In genomic region chr16:23100613-23101012, GRCm38 (mm10) we compare ENCODE assay signal across 10 mouse cellular contexts. TPM values are rescaled to one million over a fixed set of nuclear protein-coding genes. Genes with fewer than 3 reads are reported as not detected.
DNase-seq lines count a peak whose midpoint lies in the region; ATAC-seq and TF ChIP-seq lines count a peak whose summit lies in the region.
"Had no signal": no experiment of that assay in that cellular context is flagged by ENCODE, and none has a peak within 500 bp of the region (broad histone marks: within the 10 kb centered on the region; RNA-seq: fewer than 3 reads in every experiment).

No protein-coding gene starts in this region.

- no peak for TF ChIP-seq CTCF in thymus, adult 2 months (IDR thresholded peaks at IDR 0.05; ENCODE audit: borderline replicate concordance, control insufficient read depth, extremely low read depth, insufficient read depth, low read length, poor library complexity)

- H3K4me2 ChIP-seq in heart, embryonic 11.5 days = peak overlapping the region; percentile 80
- peak overlapping the region; percentile 53 for H3K4me2 ChIP-seq in embryonic facial prominence, embryonic 12.5 days (replicated peaks)
- H3K4me2 ChIP-seq in intestine, embryonic 15.5 days (replicated peaks) = peak overlapping the region; percentile 72
- H3K4me2 ChIP-seq in midbrain, embryonic 14.5 days (ENCODE audit: low read length) = peak overlapping the region; percentile 60

- peak; percentile 44; the same call in 1 of the 2 replicates for ATAC-seq in heart, embryonic 11.5 days (replicated peaks; ENCODE audit: insufficient number of reproducible peaks, low FRiP score, low TSS enrichment)
- ATAC-seq in embryonic facial prominence, embryonic 12.5 days (ENCODE audit: insufficient number of reproducible peaks, insufficient read depth, low FRiP score, low TSS enrichment) = no peak
- peak; percentile 21 for ATAC-seq in intestine, embryonic 15.5 days
- no peak for ATAC-seq in midbrain, embryonic 14.5 days (ENCODE audit: low FRiP score, low TSS enrichment)

- H3K9ac ChIP-seq in heart, embryonic 11.5 days (ENCODE audit: low read depth, low read length) = peak overlapping the region; percentile 63
- H3K9ac ChIP-seq in embryonic facial prominence, embryonic 12.5 days = peak overlapping the region; percentile 43; the same call in 1 of the 2 replicates
- H3K9ac ChIP-seq in intestine, embryonic 15.5 days = peak overlapping the region; percentile 43
- H3K9ac ChIP-seq in midbrain, embryonic 14.5 days (replicated peaks; ENCODE audit: low read length) = peak overlapping the region; percentile 39; the same call in 1 of the 2 replicates

- TF ChIP-seq POLR2A in thymus, adult 2 months (IDR thresholded peaks at IDR 0.05; ENCODE audit: control insufficient read depth, extremely low read depth, insufficient read depth, low read length, poor library complexity) = no peak

- no peak for DNase-seq in heart, adult 8-10 months (ENCODE audit: low spot score)
- no peak for DNase-seq in midbrain, embryonic 14.5 days
- no peak for DNase-seq in right cerebral cortex, adult 18-20 months
- DNase-seq in thymus, adult 2 months = no peak
- no peak for DNase-seq in kidney, adult 8-10 months
- DNase-seq: layer of hippocampus, postnatal 36 days; right cerebral cortex, postnatal 4 days had no signal

- H3K36me3 ChIP-seq in heart, embryonic 11.5 days (ENCODE audit: control insufficient read depth, insufficient read depth, low read length) = no peaks in the 10 kb centered on the region
- H3K36me3 ChIP-seq in embryonic facial prominence, embryonic 12.5 days = no peaks in the 10 kb centered on the region
- no peaks in the 10 kb centered on the region for H3K36me3 ChIP-seq in intestine, embryonic 15.5 days
- no peaks in the 10 kb centered on the region for H3K36me3 ChIP-seq in midbrain, embryonic 14.5 days (ENCODE audit: control insufficient read depth, insufficient read depth, low read length)
- no peaks in the 10 kb centered on the region for H3K36me3 ChIP-seq in thymus, adult 2 months (ENCODE audit: control insufficient read depth, insufficient read depth, low read length)

- no peaks in the 10 kb centered on the region for H3K27me3 ChIP-seq in heart, embryonic 11.5 days (ENCODE audit: control insufficient read depth, insufficient read depth, low read length)
- 0 out of 2 replicates have a peak, but pooled peaks cover 6% of the 10 kb centered on the region for H3K27me3 ChIP-seq in embryonic facial prominence, embryonic 12.5 days
- H3K27me3 ChIP-seq in intestine, embryonic 15.5 days (replicated peaks) = no peaks in the 10 kb centered on the region
- no peaks in the 10 kb centered on the region for H3K27me3 ChIP-seq in midbrain, embryonic 14.5 days (ENCODE audit: control insufficient read depth, insufficient read depth, low read length)
- no peaks in the 10 kb centered on the region for H3K27me3 ChIP-seq in thymus, adult 2 months (ENCODE audit: control insufficient read depth, insufficient read depth, low read length)

- 7% methylated on average over 10 of the region's 10 CpGs for WGBS in heart, embryonic 11.5 days (ENCODE audit: insufficient replicate concordance)
- 9% methylated on average over 10 of the region's 10 CpGs for WGBS in embryonic facial prominence, embryonic 12.5 days
- WGBS in intestine, embryonic 15.5 days = 23% methylated on average over 10 of the region's 10 CpGs
- 13% methylated on average over 10 of the region's 10 CpGs for WGBS in midbrain, embryonic 14.5 days
- WGBS in thymus, adult 2 months = 62% methylated on average over 10 of the region's 10 CpGs

- H3K4me3 ChIP-seq in heart, embryonic 11.5 days (ENCODE audit: low read depth, low read length) = peak overlapping the region; percentile 43
- H3K4me3 ChIP-seq in embryonic facial prominence, embryonic 12.5 days = peak overlapping the region; percentile 34
- peak overlapping the region; percentile 33 for H3K4me3 ChIP-seq in intestine, embryonic 15.5 days (replicated peaks)
- H3K4me3 ChIP-seq in midbrain, embryonic 14.5 days (replicated peaks; ENCODE audit: low read depth, low read length) = peak overlapping the region; percentile 29; the same call in 1 of the 2 replicates
- no peak overlapping the region for H3K4me3 ChIP-seq in thymus, adult 2 months (ENCODE audit: control insufficient read depth, insufficient read depth, low read length)

- H3K4me1 ChIP-seq in heart, embryonic 11.5 days (ENCODE audit: control insufficient read depth, insufficient read depth, low read length) = peaks cover 14% of the 10 kb centered on the region
- H3K4me1 ChIP-seq in embryonic facial prominence, embryonic 12.5 days = peaks cover 12% of the 10 kb centered on the region
- peaks cover 9% of the 10 kb centered on the region for H3K4me1 ChIP-seq in intestine, embryonic 15.5 days (replicated peaks)
- peaks cover 5% of the 10 kb centered on the region; the same call in 1 of the 2 replicates for H3K4me1 ChIP-seq in midbrain, embryonic 14.5 days (ENCODE audit: control insufficient read depth, insufficient read depth, low read length)
- peaks cover 9% of the 10 kb centered on the region; the same call in 1 of the 2 replicates for H3K4me1 ChIP-seq in thymus, adult 2 months (replicated peaks; ENCODE audit: control insufficient read depth, insufficient read depth, low read length)

- no peaks in the 10 kb centered on the region for H3K9me3 ChIP-seq in heart, embryonic 11.5 days (replicated peaks; ENCODE audit: control insufficient read depth, low read length)
- H3K9me3 ChIP-seq in embryonic facial prominence, embryonic 12.5 days = no peaks in the 10 kb centered on the region
- H3K9me3 ChIP-seq in intestine, embryonic 15.5 days = no peaks in the 10 kb centered on the region
- H3K9me3 ChIP-seq in midbrain, embryonic 14.5 days (ENCODE audit: control insufficient read depth, low read length) = no peaks in the 10 kb centered on the region

- H3K27ac ChIP-seq in heart, embryonic 11.5 days (ENCODE audit: low read depth, low read length) = peak overlapping the region; percentile 64
- no peak overlapping the region for H3K27ac ChIP-seq in embryonic facial prominence, embryonic 12.5 days
- peak overlapping the region; percentile 20; the same call in 1 of the 2 replicates for H3K27ac ChIP-seq in intestine, embryonic 15.5 days
- H3K27ac ChIP-seq in midbrain, embryonic 14.5 days (replicated peaks; ENCODE audit: low read depth, low read length) = no peak overlapping the region
- H3K27ac ChIP-seq in thymus, adult 2 months (ENCODE audit: control insufficient read depth, insufficient read depth, low read length) = no peak overlapping the region

RNA-seq across cellular contexts. Expression of gene Eif4a2, which starts 6.6 kb away (rescaled TPM):
- 205 and 223 TPM in 2 replicates for polyA plus RNA-seq in heart, embryonic 11.5 days (2014; fragmentation: Nextera tagmentation; extraction: Ambion mirVana)
- total RNA-seq in heart, adult 8-10 months (2022) = 100 to 1,000 TPM; 355 to 426 (median 380) TPM
- 243 and 251 TPM in 2 replicates for polyA plus RNA-seq in embryonic facial prominence, embryonic 12.5 days (2016; fragmentation: Nextera tagmentation; extraction: Ambion mirVana)
- 204 and 222 TPM in 2 replicates for polyA plus RNA-seq in intestine, embryonic 15.5 days (2015; fragmentation: Nextera tagmentation; extraction: Ambion mirVana)
- polyA plus RNA-seq in midbrain, embryonic 14.5 days (2014; fragmentation: Nextera tagmentation; extraction: Ambion mirVana) = 337 and 373 TPM in 2 replicates
- 109 and 137 TPM in 2 replicates for polyA plus RNA-seq in thymus, adult 2 months (2012; rRNA removed)

RNA-seq across cellular contexts. Expression of gene Rfc4, which starts 26.9 kb away (rescaled TPM):
- 106 and 117 TPM in 2 replicates for polyA plus RNA-seq in heart, embryonic 11.5 days (2014; fragmentation: Nextera tagmentation; extraction: Ambion mirVana)
- total RNA-seq in heart, adult 8-10 months (2022) = 10 to 100 TPM in 1 of 4 experiments, 1 to 10 TPM in 3; 6.7 to 11.0 (median 7.6) TPM
- 139 and 150 TPM in 2 replicates for polyA plus RNA-seq in embryonic facial prominence, embryonic 12.5 days (2016; fragmentation: Nextera tagmentation; extraction: Ambion mirVana)
- polyA plus RNA-seq in intestine, embryonic 15.5 days (2015; fragmentation: Nextera tagmentation; extraction: Ambion mirVana) = 118 and 130 TPM in 2 replicates
- 41.9 and 57.1 TPM in 2 replicates for polyA plus RNA-seq in midbrain, embryonic 14.5 days (2014; fragmentation: Nextera tagmentation; extraction: Ambion mirVana)
- 2.6 and 3.4 TPM in 2 replicates for polyA plus RNA-seq in thymus, adult 2 months (2012; rRNA removed)

RNA-seq across cellular contexts. Expression of gene Kng1, which starts 42.9 kb away (rescaled TPM):
- polyA plus RNA-seq in heart, embryonic 11.5 days (2014; fragmentation: Nextera tagmentation; extraction: Ambion mirVana) = 0.24 and 2.1 TPM in 2 replicates
- total RNA-seq in heart, adult 8-10 months (2022) = not detected
- 0.14 TPM in 1 of 2 replicates, not detected in the other for polyA plus RNA-seq in embryonic facial prominence, embryonic 12.5 days (2016; fragmentation: Nextera tagmentation; extraction: Ambion mirVana)
- 6.6 and 10.9 TPM in 2 replicates for polyA plus RNA-seq in intestine, embryonic 15.5 days (2015; fragmentation: Nextera tagmentation; extraction: Ambion mirVana)
- not detected in 2 replicates for polyA plus RNA-seq in midbrain, embryonic 14.5 days (2014; fragmentation: Nextera tagmentation; extraction: Ambion mirVana)
- polyA plus RNA-seq in thymus, adult 2 months (2012; rRNA removed) = 0.05 and 0.98 TPM in 2 replicates
- total RNA-seq: layer of hippocampus, postnatal 36 days had no signal

RNA-seq across cellular contexts. Expression of gene Adipoq, which starts 45.7 kb away (rescaled TPM):
- polyA plus RNA-seq in heart, embryonic 11.5 days (2014; fragmentation: Nextera tagmentation; extraction: Ambion mirVana) = 0.16 TPM in 1 of 2 replicates, not detected in the other
- total RNA-seq in heart, adult 8-10 months (2022) = 1 to 10 TPM; 2.5 to 6.3 (median 3.5) TPM
- not detected in 2 replicates for polyA plus RNA-seq in embryonic facial prominence, embryonic 12.5 days (2016; fragmentation: Nextera tagmentation; extraction: Ambion mirVana)
- not detected in 2 replicates for polyA plus RNA-seq in intestine, embryonic 15.5 days (2015; fragmentation: Nextera tagmentation; extraction: Ambion mirVana)
- polyA plus RNA-seq in midbrain, embryonic 14.5 days (2014; fragmentation: Nextera tagmentation; extraction: Ambion mirVana) = not detected in 2 replicates
- 52.4 and 61.3 TPM in 2 replicates for polyA plus RNA-seq in thymus, adult 2 months (2012; rRNA removed)
- total RNA-seq: layer of hippocampus, postnatal 36 days had no signal

Comparison
In these comparisons a context has a peak if more than half of its experiments do, and no peak if none do; other contexts are left out.
1. ATAC-seq: peak in heart, embryonic 11.5 days (single experiment) and intestine, embryonic 15.5 days (single experiment); none in embryonic facial prominence, embryonic 12.5 days (single experiment) and midbrain, embryonic 14.5 days (single experiment).
2. H3K27ac ChIP-seq: peak in heart, embryonic 11.5 days (single experiment) and intestine, embryonic 15.5 days (single experiment); none in embryonic facial prominence, embryonic 12.5 days (single experiment), midbrain, embryonic 14.5 days (single experiment) and thymus, adult 2 months (single experiment).
3. Peak in every context shown above with its lines, with median percentiles within 50 percentile points of each other: H3K4me2 ChIP-seq and H3K9ac ChIP-seq.